Mouse (Mus musculus) c-Kit-positive CD71-positive TER-119-positive erythroid progenitor cells, embryonic 14.5 days (primary cell): ENCODE measurements around the gene Psmd6.

ENCODE experiments used
- DNase-seq: peaks from one replicate; pipeline ENCODE4 v3.0.0-alpha.2; 2013; ENCODE audit warnings: low spot score

The Psmd6 gene

DNA sequence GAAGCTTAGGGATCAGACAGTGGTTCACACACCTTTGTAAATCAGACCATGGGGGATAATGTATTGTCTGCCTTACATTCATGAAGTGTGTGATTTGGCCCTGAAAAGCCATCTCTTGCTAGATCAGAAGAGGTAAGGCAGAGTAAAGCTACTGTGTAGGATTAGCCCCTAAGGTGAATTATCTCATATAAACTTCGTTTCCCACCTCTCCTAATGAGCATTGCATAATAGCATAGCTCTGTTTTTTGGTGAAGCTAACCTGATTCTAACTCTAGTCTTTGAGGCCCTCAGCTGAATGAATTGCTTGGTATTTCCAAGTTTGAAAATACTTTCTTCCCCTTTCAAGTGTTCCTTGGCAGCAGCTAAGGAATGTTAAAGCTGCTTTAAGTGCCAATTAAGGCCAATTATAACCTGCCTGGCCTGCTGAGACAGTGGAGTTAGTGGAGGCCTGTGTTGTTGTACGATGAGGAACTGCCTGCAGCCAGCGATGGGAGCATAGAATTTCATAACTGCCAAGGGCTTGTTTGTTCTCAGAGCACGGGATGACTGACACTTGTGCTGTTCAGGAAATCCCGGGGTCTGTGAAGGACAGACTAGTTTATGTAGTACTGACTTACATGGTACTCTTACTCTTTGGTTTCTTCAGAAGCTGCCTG, 56.2 kb downstream of the Psmd6 start:
- no peak for DNase-seq

- DNase-seq = no peak
These were observed 57.4 kb downstream of the Psmd6 start for GRCm38 (mm10) chr14:14063382-14063781.

- no peak for DNase-seq
These were observed 58.1 kb downstream of the Psmd6 start for GRCm38 (mm10) chr14:14062531-14063245.
